Mouse (Mus musculus) heart, adult 18-20 months (tissue): Measurements from ENCODE around the gene Gast. TPM values are rescaled to one million over a fixed set of nuclear protein-coding genes. Genes with fewer than 3 reads are reported as not detected.
"Not testable (repeated sequence)": the region's sequence is repeated elsewhere in the genome, so short reads cannot be mapped to it uniquely, and the experiment has no call there.

Experiments
- DNase-seq, 2 experiments: peaks; one replicate each; pipeline ENCODE4 v3.0.0; 2021 to 2022; ENCODE audit warnings: mixed read lengths in 1 of 2
- long read RNA-seq, 2 experiments: library from polyadenylated mRNA; stranded (forward); transcript quantifications; one replicate each; pipeline ENCODE4 v2.0.0; 2021
- total RNA-seq, 2 experiments: library from RNA; stranded (reverse); gene quantifications; 2 replicates each; pipeline ENCODE4 v1.2.3; 2021

The Gast gene
- not detected for total RNA-seq
- long read RNA-seq, experiment 1: 0 reads
- long read RNA-seq, experiment 2: 0 reads

DNA sequence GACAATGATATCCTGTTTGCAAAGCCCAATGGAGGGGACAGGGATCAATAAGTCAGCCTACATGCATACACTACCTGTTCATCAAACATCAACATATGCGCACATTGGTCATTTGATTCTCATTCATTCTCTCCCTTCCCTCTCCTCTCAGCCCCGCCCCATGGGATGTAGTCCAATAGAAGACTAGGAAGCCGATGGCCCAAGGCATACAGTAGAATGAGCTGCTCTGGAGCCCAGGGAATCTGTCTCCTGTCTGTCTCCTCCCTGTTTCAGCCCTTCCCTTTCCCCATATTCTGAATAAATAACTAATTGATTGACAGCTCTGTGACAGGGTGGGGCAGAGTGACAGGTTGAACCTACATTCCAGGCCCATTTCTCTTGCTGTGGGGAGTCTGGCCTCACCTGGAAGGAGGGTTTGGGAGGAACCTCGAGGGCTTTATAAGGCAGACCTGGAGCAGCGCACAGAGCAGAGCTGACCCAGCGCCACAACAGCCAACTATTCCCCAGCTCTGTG is at the start of gene Gast:
Gene Gast (plus strand): TSS at position 464 of the 514 bp plus-strand sequence.
- no peak for DNase-seq

DNA sequence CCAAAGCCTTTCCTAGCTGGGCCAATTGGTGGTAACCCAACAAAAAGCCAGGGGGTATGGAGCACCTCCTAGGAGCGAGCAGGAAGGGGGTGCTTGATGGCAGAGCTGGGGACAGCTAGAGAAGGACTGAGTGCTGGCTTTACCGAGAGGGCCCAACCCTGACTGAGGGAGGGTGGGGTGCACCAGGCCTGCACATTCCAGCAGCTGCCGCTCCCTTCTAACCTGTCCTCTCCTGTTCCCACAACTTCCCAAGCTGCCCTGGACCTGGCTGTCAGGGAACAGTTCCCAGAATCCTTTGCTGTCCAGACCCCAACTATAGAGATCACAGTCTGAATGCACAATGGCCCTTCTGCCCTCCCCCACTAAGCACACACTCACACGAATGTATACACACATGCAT is 49.2 kb upstream of the Gast start:
- no peak for DNase-seq

DNA sequence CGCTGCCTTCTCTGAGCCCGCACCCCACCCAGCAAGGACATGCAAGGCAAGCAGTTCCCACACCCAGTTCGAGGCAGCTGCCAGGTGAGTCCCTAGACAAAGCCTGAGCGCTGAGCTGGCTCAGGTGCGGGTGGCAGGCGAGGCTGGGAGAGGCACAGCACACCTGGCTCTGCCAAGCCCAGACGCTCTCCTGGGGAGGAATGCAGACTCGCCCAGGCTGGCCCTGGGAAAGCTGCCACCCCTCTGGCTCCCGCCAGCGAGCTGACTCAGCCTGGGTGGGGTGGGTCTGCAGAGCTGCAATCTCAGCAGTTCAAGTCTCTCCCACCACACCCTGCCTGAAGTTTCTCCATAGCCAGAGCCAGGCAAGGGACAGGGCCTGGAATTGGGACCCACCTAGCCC is 47.2 kb upstream of the Gast start:
- peak; percentile 66 to 76 for DNase-seq

DNA sequence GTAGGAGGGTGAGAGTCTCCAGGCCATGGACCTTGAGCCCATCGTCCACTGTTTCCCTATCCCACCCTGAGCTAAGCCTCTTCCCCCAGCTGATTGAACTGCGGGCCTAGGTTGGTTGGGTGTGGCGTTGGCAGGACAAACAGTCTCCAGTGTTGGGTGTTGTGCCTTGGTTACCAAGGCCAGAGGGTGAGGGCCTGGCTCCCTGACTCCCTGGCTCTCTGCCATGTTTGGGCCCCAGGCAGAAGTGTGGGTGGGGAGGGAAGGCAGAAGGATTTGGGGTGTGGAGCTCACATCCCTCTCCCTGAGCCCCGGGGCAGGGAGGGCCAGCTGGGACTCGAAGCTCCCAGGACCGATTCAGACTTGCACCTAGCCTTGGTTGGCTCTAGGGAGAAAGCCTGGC is 45.3 kb upstream of the Gast start:
- DNase-seq: peak; percentile 23 to 51

DNA sequence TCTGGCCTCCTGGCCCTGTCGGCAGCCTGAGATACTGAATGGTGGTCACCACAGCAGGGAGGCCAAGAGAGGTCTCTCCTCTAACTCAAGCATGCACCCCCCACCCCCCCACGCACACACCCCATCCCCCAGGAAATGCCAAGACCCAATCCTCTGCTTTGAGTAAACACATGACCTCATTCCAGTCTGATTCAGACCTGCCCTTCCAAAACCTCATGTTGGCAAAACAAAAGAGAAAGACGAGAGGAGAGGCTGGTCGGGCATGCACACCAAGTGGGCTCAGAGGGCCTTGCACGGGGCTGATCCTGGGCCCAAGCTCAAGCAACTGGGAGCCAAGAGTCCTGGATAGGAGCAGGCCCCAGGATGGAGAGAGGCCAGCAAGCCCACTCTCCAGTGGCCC is 44.0 kb upstream of the Gast start:
- DNase-seq: peak in 1 of 2 experiments; percentile 21

DNA sequence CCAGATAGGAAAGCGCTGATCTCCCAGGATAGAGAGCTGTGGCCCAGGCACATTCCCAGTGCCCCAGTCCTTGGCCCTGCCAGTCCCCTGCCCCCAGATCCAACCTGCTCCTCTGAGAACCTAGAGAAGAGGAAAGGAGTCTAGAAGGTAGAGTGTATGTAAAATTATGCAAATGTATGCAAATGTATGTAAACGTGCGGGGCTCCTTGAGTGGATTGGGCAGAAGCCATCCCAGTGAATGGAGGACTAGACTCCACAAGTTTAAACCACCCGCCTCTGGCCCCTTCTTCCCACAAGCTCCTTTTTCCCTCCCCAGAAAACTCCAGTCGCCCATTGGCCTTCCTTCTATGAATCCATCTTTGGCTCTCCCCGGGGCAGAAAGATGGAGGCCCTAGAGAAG is 41.3 kb upstream of the Gast start:
- DNase-seq: no peak

DNA sequence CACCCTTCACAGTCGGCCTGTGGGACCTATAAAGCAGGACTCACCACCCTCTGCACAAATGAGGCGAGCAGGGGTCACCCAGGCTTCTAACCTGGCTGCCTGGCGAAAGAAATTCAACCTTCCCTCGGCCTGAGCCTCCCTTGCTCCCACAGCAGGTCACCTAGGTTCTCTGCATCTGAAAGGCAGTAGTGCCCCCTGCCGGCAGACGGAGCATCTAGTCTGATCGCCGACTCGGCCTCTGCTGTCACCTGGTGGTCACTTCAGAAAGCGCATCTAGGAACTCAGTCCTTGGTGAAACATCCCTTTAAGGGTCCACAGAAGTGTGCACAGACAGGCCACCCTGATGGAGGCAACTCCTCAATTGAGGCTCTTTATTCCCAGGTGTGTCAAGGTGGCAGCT is 38.9 kb upstream of the Gast start:
- peak; percentile 70 to 91 for DNase-seq

DNA sequence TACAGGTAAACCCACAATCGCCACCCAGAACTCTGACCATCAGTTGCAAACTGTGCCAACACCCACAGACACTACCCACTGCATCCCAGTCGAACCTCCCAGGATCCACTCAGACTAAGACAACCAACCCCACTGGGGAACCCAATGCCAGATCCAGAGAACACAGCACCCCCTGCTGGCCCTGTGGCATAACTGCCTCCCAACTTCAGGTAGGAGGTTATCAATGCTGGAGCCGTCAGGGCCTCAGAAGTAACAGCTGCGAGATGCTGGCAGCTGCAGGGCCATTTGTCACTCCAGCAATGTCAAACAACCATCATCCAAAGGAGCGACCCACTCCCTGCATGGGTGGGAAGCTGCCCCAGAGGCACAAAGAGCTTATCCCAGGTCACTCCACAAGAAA is 36.4 kb upstream of the Gast start:
- DNase-seq: no peak

DNA sequence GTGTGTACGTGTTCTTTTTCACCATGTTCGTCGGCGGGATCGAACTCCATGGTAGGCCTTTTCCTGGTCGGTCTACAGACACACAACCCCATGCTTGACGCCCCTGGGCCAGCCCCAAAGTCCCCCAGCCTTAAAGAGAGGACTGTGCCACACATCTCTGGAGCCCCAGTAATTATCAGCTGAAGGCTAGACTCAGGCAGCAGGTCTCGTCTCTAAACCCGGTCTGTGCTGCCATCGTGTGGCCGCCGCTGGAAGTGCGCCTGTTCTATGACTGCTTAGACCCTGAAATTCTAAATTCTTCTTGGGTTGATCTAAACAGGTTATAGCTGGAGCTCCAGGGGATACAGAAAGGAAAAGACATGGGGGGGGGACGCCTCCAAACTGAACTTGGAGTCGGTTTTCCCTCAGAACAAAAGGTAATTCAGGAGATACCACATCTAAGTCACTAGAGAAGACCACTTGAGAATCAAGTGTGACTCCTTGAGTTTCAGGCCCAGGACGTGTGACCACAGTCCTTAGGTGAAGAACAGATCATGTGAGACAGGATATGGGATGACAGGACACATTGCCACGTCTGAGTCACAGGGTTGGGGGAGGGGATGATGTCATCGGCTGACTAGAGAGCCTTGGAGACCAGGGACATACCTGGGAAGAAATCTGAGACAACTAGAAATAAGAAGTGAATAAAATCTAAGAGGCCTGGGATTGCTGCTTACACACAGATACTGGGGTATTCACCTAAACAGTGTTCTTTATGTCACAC is 35.8 kb upstream of the Gast start:
- peak; percentile 63 to 91 for DNase-seq

DNA sequence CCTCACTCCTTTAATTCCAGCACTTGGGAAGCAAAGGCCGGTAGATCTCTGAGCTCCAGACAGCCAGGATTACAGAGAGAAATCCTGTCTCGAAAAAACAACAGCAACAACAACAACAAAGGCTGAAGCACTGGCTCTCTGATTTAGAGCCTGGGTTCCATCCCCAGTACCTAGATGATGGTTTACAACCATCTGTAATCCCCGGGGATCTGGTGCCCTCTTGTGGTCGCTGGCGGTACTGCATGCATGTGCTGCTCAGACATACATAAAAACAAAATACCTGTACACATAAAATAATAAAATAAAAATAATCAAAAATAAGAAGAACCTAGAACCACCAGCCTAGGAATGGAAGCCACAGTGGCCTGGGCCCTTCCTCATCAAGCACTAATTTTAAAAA is 33.9 kb upstream of the Gast start:
- DNase-seq: peak in 1 of 2 experiments; percentile 85

DNA sequence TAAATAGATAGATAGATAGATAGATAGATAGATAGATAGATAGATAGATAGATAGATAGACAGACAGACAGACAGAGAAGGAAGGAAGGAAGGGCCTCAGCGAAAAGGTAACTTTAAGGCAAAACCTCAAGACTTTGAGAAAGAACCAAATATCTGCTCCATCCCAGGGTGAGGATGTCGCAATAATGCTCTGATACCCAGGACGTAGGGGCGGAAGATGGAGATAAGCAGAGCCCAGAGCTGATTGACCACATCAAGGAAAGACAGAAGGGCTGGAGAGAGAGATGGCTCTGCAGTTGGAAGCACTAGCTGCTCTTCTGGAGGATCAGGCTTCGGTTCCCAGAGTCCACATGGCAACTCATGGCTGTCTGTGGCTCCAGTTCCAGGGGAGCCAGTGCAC is 32.9 kb upstream of the Gast start:
- DNase-seq: no peak

DNA sequence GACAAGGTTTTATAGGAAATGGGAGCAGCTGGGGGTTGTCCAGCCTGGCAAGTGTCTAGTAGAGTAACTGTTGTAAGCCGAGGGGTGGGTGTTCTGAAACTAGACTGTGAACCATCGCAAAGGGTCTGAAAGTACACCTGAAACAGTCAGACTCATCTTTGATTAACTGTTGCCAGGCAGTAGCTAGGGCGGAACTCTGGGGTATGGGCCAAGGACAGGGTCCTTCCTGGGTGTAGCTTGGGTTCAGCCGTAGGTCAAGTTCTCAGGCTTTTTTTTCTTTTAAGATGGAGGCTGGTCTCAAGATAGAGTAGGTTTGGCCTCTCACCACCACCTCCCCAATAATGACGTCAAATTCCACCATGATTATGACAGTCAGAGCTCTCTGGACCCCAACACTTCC is 26.3 kb upstream of the Gast start:
- DNase-seq: no peak

DNA sequence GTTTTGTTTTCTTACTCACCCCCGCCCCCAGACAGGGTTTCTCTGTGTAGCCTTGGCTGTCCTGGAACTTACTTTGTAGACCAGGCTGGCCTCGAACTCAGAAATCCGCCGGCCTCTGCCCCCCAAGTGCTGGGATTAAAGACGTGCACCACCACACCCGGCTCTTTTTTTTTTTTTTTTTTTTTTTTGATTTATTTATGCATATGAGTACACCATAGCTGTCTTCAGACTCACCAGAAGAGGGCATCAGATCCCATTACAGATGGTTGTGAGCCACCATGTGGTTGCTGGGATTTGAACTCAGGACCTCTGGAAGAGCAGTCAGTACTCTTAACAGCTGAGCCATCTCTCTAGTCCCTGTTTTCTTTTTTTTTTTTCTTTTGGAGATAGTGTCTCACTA is 25.5 kb upstream of the Gast start:
- not testable (repeated sequence) for DNase-seq

DNA sequence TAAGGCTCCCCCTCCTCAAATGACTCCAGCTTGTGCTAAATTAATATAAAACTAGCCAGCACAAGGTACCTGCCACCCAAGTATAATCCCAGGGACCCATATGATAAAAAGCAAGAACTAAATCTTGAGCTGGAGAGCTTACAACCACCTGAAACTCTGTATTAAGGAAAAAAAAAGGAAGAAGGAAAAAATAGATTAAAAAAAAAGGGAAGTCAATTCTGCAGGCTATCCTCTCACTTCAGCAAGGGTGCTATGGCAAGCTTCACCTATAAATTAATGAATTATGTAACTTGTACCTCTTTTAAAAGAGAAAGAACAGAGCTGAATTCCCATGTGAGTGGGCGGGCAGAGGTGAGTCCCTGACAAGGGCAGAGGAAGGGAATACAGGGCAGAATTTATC is 22.6 kb upstream of the Gast start:
- DNase-seq: no peak

DNA sequence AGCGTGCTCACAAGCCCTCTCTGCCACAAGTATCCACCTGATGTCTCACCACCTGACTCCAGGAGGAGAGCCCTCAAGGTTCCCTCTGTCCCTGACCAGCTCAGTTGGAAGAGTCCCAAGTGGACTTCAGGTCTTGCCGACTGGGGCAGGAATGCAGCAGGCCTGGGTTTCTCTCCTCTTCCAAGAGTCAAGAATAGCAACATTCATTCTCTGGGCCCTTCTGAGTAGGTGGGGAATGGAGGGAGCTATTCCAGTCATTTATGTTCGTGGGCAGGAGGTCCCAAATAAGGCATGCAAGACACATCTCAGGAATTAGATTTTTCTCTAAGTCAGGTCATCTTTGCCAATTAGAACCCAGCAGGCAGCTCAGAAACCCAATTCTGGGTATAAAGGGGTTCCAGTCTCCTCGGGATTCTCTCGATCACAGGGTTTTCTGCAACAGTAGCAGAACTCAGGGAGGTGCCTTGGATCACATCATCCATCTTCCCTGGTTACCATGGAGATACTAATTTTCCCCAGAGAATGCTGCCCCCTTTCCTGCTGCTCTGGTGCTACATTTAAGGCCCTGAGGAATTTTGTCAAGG is 22.0 kb upstream of the Gast start:
- DNase-seq: peak; percentile 63 to 79

DNA sequence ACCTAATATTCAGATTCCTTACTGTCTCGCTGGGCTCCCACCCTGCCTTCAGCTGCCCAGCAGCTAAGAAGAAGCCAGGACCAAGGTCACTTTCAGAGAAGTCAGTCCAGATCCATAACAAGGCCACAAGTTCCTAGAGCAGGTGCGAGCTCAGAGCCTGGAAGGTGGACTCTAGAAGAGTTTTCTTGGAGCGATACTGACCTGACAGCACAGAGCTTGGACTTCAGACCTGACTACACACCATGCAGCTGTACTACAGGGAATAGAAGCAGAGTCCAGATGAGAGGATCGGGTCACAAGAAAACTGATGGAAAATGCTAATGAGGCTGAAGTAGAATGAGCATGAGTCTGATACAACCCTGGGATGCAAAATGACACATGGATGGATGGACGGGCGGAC is 20.8 kb upstream of the Gast start:
- no peak for DNase-seq

DNA sequence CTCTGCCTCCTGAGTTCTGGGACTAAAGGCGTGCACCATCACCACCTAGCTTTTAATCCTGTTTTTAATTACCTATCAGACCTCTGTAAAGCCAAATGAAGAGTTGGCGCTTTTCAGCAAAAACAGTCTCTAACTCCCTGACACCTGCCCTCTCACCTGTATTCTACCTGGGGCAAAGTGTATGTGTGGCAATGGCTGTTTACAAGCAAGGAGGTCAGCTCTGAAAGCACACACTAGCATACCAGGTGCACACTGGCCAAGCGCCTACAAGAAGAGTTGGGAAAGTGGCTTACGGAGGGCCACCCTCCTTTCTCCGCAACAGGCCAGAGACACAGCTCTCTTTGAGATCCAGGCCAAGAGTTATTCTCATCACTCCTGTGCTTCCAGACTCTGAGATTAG is 18.8 kb upstream of the Gast start:
- no peak for DNase-seq

DNA sequence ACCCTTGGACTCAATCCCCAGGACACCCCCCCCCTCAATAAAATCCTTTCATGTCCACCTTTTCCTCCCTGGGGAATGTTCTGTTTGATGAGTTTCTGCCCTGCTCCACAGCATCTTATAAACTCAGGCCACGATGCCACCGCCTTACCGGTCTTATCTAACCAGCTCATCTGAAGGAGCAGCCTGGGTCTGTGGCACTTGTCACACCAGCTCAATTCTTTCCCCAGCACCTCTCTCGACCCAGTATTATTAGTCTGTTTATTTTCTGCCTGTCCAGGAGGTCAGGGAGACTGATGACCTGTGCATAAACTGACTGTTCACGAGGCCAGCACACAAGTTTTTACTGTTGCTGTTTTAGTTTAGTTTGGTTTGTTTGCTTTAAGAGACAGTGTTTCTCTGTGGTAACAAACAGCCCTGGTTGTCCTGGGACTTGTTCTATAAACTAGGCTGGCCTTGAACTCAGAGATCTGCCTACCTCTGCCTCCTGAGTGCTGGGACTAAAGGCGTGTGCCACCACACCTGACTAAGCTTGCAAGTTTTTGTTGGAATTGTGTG is 16.3 kb upstream of the Gast start:
- no peak for DNase-seq

DNA sequence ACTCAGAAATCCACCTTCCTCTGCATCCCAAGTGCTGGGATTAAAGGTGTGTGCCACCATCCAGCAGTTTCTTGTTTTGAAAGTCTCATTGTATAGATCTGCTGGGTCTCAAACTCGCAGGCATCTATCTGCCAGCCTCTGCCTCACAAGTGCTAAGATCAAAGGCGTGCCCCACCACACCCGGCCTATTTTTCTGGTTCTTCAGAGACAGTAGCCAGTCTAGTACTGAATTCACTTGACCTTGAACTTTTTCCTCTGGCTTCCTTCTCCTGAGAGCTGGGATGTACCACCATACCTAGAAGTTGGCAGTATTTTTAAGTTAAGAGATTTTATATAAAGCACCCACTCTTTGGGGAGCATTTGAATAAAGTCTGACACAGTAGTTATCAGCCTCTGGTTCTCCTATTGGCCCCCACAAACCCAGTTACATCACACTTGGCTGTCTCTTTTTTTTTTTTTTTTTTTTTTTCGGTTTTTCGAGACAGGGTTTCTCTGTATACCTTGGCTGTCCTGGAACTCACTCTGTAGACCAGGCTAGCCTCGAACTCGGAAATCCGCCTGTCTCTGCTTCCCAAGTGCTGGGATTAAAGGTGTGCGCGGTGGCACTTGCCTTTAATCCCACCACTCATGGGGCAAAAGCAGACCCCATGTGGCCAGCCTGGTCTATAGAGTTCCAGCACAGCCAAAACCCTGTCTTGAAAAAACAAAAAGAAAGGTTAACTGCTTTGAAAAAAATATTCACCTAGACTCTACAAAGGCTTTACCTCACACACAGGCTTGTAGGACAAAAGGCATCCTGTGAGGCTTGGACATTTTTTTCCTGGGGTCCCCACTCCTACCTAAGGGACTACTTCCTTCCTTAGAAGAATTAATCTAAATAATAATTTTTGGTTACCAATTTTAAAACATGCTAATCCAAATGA is 15.4 kb upstream of the Gast start:
- no peak for DNase-seq

DNA sequence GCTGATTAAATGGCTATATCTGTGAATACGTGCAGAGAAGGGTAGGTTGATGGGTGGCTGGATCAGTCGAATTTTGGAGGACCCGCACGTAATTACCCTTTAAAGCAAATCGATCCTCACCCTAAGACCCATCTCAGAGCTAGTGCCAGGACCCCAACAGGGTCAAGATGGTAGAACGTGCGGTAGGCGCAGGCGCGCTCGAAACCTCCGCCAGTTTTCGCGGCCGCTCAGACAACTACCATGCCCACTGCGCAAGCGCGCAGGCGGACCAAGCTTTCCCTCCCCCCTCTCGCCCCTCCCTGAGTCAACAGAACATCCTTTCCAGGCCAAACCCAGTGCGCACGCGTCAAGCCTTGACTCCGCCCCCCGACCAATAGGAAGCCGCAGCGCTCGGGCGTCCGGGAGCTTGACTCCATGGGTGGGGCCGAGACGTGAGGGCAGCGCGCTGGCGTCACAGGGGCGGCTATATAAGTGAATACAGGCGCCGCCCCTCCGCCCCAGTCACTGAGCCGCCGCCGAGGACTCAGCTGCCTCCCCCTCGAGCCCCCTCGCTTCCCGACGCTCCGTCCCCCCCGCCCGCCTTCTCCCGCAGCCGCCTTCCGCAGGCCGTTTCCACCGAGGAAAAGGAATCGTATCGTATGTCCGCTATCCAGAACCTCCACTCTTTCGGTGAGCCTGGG is 14.6 kb upstream of the Gast start, which contains the start of gene Eif1:
Gene Eif1 (plus strand): TSS at position 394 of the 680 bp plus-strand sequence.
- DNase-seq: peak; percentile 100

DNA sequence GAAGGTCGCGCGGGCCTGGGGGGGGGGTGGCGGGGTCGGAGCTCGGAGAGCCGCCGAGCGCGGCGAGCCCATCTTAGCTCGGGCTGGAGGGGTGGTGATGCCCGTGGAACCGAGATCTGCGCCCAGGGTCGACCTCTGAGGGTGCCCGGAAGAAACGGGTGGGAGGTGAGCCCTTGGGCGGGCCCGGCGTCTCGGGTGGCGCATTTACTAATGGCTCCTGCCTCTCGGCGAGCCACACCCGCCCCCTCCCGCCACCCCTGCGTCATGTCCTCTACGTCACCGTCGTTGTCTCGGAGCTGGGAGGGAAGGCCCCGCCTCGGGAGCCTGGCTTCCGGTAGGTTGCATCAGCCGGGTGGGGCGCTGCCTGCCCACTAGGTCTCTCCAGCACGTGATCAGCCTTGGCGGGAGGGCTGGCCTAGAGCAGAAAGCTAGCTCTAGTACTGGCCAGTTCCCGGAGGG is 14.0 kb upstream of the Gast start:
- peak; percentile 95 to 98 for DNase-seq
